Mouse (Mus musculus) colon, adult 2 months (tissue): ENCODE results near the gene Xrcc1. TPM values are rescaled to one million over a fixed set of nuclear protein-coding genes. Genes with fewer than 3 reads are reported as not detected.

Experiments used
- polyA plus RNA-seq: library from polyadenylated mRNA; depleted of rRNA; stranded (reverse); fragments of >200 nt; gene quantifications from 2 replicates; pipeline ENCODE4 v1.2.3, GENCODE M21; 2012; rRNA removed

Gene Xrcc1
- 29.9 and 34.7 TPM in 2 replicates for polyA plus RNA-seq

GRCm38 (mm10) chr7:24546068-24546614 lies at the start of gene Xrcc1, which contains the start of gene Pinlyp:
Gene Xrcc1, plus strand, starts transcription at chr7:24546289.
Gene Pinlyp, minus strand, starts transcription at chr7:24546118.

GRCm38 (mm10) chr7:24506838-24507725 lies 39.0 kb upstream of the Xrcc1 start, which contains the start of gene Zfp428:
Gene Zfp428, plus strand, starts transcription at chr7:24507006.

GRCm38 (mm10) chr7:24512355-24512754 lies 33.7 kb upstream of the Xrcc1 start, which contains the start of gene AC161166.1:
Gene AC161166.1, minus strand, starts transcription at chr7:24512455.

GRCm38 (mm10) chr7:24530062-24530931 lies 15.8 kb upstream of the Xrcc1 start, which contains the start of gene Irgq:
Gene Irgq, plus strand, starts transcription at chr7:24530689.

GRCm38 (mm10) chr7:24587330-24588105 lies 41.4 kb downstream of the Xrcc1 start, which contains the start of the genes Ethe1 and Zfp575:
Gene Ethe1, plus strand, starts transcription at chr7:24587543.
Gene Zfp575, minus strand, starts transcription at chr7:24587641.

GRCm38 (mm10) chr7:24610144-24610878 lies 64.2 kb downstream of the Xrcc1 start, which contains the start of gene Phldb3:
Gene Phldb3, plus strand, starts transcription at chr7:24610763.

Other genes with a start within 250 kb of the Xrcc1 start
- 4.3 and 4.9 TPM in 2 replicates for gene Zfp61, start 245.1 kb upstream of the Xrcc1 start, polyA plus RNA-seq
- gene Zfp94, start 229.6 kb upstream of the Xrcc1 start, polyA plus RNA-seq: 4.4 TPM in 2 replicates
- gene Tescl, start 212.4 kb upstream of the Xrcc1 start, polyA plus RNA-seq: 1.5 and 1.9 TPM in 2 replicates
- not detected in 2 replicates for gene Lypd5, start 197.1 kb upstream of the Xrcc1 start, polyA plus RNA-seq
- gene Kcnn4, start 176.0 kb upstream of the Xrcc1 start, polyA plus RNA-seq: 136 and 140 TPM in 2 replicates
- gene Smg9, start 146.7 kb upstream of the Xrcc1 start, polyA plus RNA-seq: 49.2 and 51.1 TPM in 2 replicates
- 0.35 and 1.1 TPM in 2 replicates for gene Irgc1, start 94.0 kb upstream of the Xrcc1 start, polyA plus RNA-seq
- 16.4 and 17.4 TPM in 2 replicates for gene Plaur, start 83.8 kb upstream of the Xrcc1 start, polyA plus RNA-seq
- gene Cadm4, start 64.3 kb upstream of the Xrcc1 start, polyA plus RNA-seq: 8.6 and 12.3 TPM in 2 replicates
- 12.5 and 13.9 TPM in 2 replicates for gene Zfp428, start 39.3 kb upstream of the Xrcc1 start, polyA plus RNA-seq
- gene AC161166.1, start 33.8 kb upstream of the Xrcc1 start, polyA plus RNA-seq: not detected in 2 replicates
- 15.3 and 16.0 TPM in 2 replicates for gene Irgq, start 15.6 kb upstream of the Xrcc1 start, polyA plus RNA-seq
- 0.24 TPM in 1 of 2 replicates, not detected in the other for gene Pinlyp, start 171 bp upstream of the Xrcc1 start, polyA plus RNA-seq
- gene Ethe1, start 41.3 kb downstream of the Xrcc1 start, polyA plus RNA-seq: 766 and 787 TPM in 2 replicates
- gene Zfp575, start 41.4 kb downstream of the Xrcc1 start, polyA plus RNA-seq: 1.2 and 1.7 TPM in 2 replicates
- 4.4 and 5.2 TPM in 2 replicates for gene Phldb3, start 64.5 kb downstream of the Xrcc1 start, polyA plus RNA-seq
- gene Lypd3, start 90.3 kb downstream of the Xrcc1 start, polyA plus RNA-seq: 0.17 TPM in 1 of 2 replicates, not detected in the other
- gene Tex101, start 130.4 kb downstream of the Xrcc1 start, polyA plus RNA-seq: not detected in 2 replicates
- not detected in 2 replicates for gene BC049730, start 163.0 kb downstream of the Xrcc1 start, polyA plus RNA-seq
- gene Gm4763, start 180.6 kb downstream of the Xrcc1 start, polyA plus RNA-seq: not detected in 2 replicates
- gene Cd177, start 214.0 kb downstream of the Xrcc1 start, polyA plus RNA-seq: 106 and 208 TPM in 2 replicates
- gene Ceacam10, start 230.9 kb downstream of the Xrcc1 start, polyA plus RNA-seq: 37.8 and 48.8 TPM in 2 replicates